Mouse (Mus musculus): ENCODE measurements at regions not wholly inside any gene's neighbourhood (a gene's known extent, or its start where the extent isn't known, plus 50 kb on each side); places are given as distances from the start of the nearest gene placed in this dataset.
A peak's percentile ranks its signal among the peaks of the same experiment; 100 is the strongest.

- no peak overlapping the region for H3K9ac ChIP-seq (replicated peaks; ENCODE audit: low read length, poor library complexity, severe bottlenecking)
- no peak overlapping the region for H3K27ac ChIP-seq (ENCODE audit: low read depth, low read length)
- H3K4me1 ChIP-seq (ENCODE audit: insufficient read depth, low read length): no peaks in the 10 kb centered on the region
- no peaks in the 10 kb centered on the region for H3K27me3 ChIP-seq (ENCODE audit: insufficient read depth, low read length)
- H3K9me3 ChIP-seq (ENCODE audit: low read length): no peaks in the 10 kb centered on the region
- no peak for ATAC-seq (ENCODE audit: low FRiP score)
- H3K4me2 ChIP-seq (ENCODE audit: low read depth, low read length, poor library complexity, severe bottlenecking): no peak overlapping the region
- 84% methylated on average over 2 of the region's 2 CpGs for WGBS
- H3K36me3 ChIP-seq (ENCODE audit: insufficient read depth, low read length): no peaks in the 10 kb centered on the region
- no peak for DNase-seq (ENCODE audit: low spot score)
- no peak overlapping the region for H3K4me3 ChIP-seq (ENCODE audit: low read depth, low read length)
- no peak for TF ChIP-seq CTCF (IDR thresholded peaks at IDR 0.05)
These were observed 91.5 kb upstream of the Trabd2b start for GRCm38 (mm10) chr4:114315051-114315450.

GRCm38 (mm10) chr4:114315556-114315955 is 91.0 kb upstream of the Trabd2b start:
- no peak for TF ChIP-seq CTCF (IDR thresholded peaks at IDR 0.05)
- H3K27me3 ChIP-seq (ENCODE audit: insufficient read depth, low read length): no peaks in the 10 kb centered on the region
- no peaks in the 10 kb centered on the region for H3K9me3 ChIP-seq (ENCODE audit: low read length)
- no peaks in the 10 kb centered on the region for H3K36me3 ChIP-seq (ENCODE audit: insufficient read depth, low read length)
- ATAC-seq (ENCODE audit: low FRiP score) (no peak), DNase-seq (ENCODE audit: low spot score) (peak; percentile 3)
- H3K27ac ChIP-seq (ENCODE audit: low read depth, low read length): no peak overlapping the region
- H3K9ac ChIP-seq (replicated peaks; ENCODE audit: low read length, poor library complexity, severe bottlenecking): no peak overlapping the region
- no peak overlapping the region for H3K4me3 ChIP-seq (ENCODE audit: low read depth, low read length)
- 81% methylated on average over 2 of the region's 2 CpGs for WGBS
- H3K4me2 ChIP-seq (ENCODE audit: low read depth, low read length, poor library complexity, severe bottlenecking): no peak overlapping the region
- H3K4me1 ChIP-seq (ENCODE audit: insufficient read depth, low read length): no peaks in the 10 kb centered on the region

DNA sequence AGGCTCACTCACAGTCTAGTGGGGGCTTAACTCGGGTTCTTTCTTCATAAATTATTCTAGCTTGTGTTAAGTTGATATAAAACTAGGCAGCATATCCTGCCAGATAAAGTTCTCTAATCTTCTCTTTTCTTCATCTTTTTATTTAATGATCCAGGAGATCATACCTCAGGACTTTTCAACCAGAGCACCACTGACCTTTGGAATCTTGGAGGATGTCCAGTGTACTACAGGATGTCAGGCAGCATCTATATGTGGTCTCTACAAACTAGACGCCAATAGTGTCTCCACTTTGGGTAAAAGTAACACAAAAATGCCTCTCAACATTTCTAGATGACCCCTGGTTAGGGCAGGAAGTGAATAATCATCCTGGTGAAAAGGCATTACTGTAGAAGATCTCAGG is 89.4 kb upstream of the Trabd2b start:
- H3K36me3 ChIP-seq (ENCODE audit: insufficient read depth, low read length): no peaks in the 10 kb centered on the region
- H3K4me1 ChIP-seq (ENCODE audit: insufficient read depth, low read length): no peaks in the 10 kb centered on the region
- no peak overlapping the region for H3K9ac ChIP-seq (replicated peaks; ENCODE audit: low read length, poor library complexity, severe bottlenecking)
- no peak for TF ChIP-seq CTCF (IDR thresholded peaks at IDR 0.05)
- DNase-seq (ENCODE audit: low spot score) (no peak), ATAC-seq (ENCODE audit: low FRiP score) (no peak)
- no peak overlapping the region for H3K4me3 ChIP-seq (ENCODE audit: low read depth, low read length)
- H3K27ac ChIP-seq (ENCODE audit: low read depth, low read length): no peak overlapping the region
- no peaks in the 10 kb centered on the region for H3K27me3 ChIP-seq (ENCODE audit: insufficient read depth, low read length)
- H3K9me3 ChIP-seq (ENCODE audit: low read length): no peaks in the 10 kb centered on the region
- no peak overlapping the region for H3K4me2 ChIP-seq (ENCODE audit: low read depth, low read length, poor library complexity, severe bottlenecking)
- 78% methylated on average over 2 of the region's 2 CpGs for WGBS

- H3K36me3 ChIP-seq (ENCODE audit: insufficient read depth, low read length): no peaks in the 10 kb centered on the region
- 54% methylated on average over 1 of the region's 1 CpGs for WGBS
- no peak overlapping the region for H3K27ac ChIP-seq (ENCODE audit: low read depth, low read length)
These were observed 86.4 kb upstream of the Trabd2b start for GRCm38 (mm10) chr4:114320076-114320475.

GRCm38 (mm10) chr4:114321516-114322339 is 84.8 kb upstream of the Trabd2b start:
- no peaks in the 10 kb centered on the region for H3K4me1 ChIP-seq (ENCODE audit: insufficient read depth, low read length)
- no peak overlapping the region for H3K4me3 ChIP-seq (ENCODE audit: low read depth, low read length)
- H3K27ac ChIP-seq (ENCODE audit: low read depth, low read length): no peak overlapping the region
- 64% methylated on average over 3 of the region's 3 CpGs for WGBS
- DNase-seq (ENCODE audit: low spot score): no peak
- H3K36me3 ChIP-seq (ENCODE audit: insufficient read depth, low read length): no peaks in the 10 kb centered on the region
- no peak overlapping the region for H3K4me2 ChIP-seq (ENCODE audit: low read depth, low read length, poor library complexity, severe bottlenecking)
- ATAC-seq (ENCODE audit: low FRiP score): no peak
- no peak overlapping the region for H3K9ac ChIP-seq (replicated peaks; ENCODE audit: low read length, poor library complexity, severe bottlenecking)
- H3K27me3 ChIP-seq (ENCODE audit: insufficient read depth, low read length): no peaks in the 10 kb centered on the region
- no peaks in the 10 kb centered on the region for H3K9me3 ChIP-seq (ENCODE audit: low read length)
- no peak for TF ChIP-seq CTCF (IDR thresholded peaks at IDR 0.05)

More at GRCm38 (mm10) chr4:114320076-114320475, 86.4 kb upstream of the Trabd2b start:
- Histone ChIP-seq H3K4me3 (ENCODE audit: low read depth, low read length) (no peak overlapping the region), H3K4me2 (ENCODE audit: low read depth, low read length, poor library complexity, severe bottlenecking) (no peak overlapping the region), H3K4me1 (ENCODE audit: insufficient read depth, low read length) (no peaks in the 10 kb centered on the region), H3K9ac (replicated peaks; ENCODE audit: low read length, poor library complexity, severe bottlenecking) (no peak overlapping the region), H3K9me3 (ENCODE audit: low read length) (no peaks in the 10 kb centered on the region), H3K27me3 (ENCODE audit: insufficient read depth, low read length) (no peaks in the 10 kb centered on the region)
- ATAC-seq (ENCODE audit: low FRiP score): no peak
- DNase-seq (ENCODE audit: low spot score): no peak
- no peak for TF ChIP-seq CTCF (IDR thresholded peaks at IDR 0.05)

DNA sequence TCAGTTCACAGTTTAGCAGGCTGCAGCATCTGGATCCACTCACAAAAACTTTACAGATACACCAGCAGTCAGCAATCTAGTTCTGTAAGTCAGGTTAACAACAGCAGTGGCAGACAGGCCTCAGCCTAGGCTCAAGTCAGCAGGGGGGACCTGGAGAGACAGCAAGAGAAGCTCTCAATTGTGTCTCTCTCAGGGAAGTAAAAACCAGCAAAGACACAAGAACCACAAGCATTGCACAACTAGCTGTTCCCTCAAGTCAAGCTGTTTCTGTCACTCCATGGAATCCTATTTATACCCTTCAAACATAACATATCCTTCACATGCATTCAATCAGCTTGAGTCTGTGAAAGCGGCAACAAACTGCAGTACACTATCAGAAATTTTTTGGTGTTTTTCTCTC is 76.5 kb upstream of the Trabd2b start:
- Histone ChIP-seq H3K4me1 (ENCODE audit: insufficient read depth, low read length) (no peaks in the 10 kb centered on the region), H3K4me2 (ENCODE audit: low read depth, low read length, poor library complexity, severe bottlenecking) (no peak overlapping the region), H3K9ac (replicated peaks; ENCODE audit: low read length, poor library complexity, severe bottlenecking) (no peak overlapping the region), H3K9me3 (ENCODE audit: low read length) (no peaks in the 10 kb centered on the region), H3K27me3 (ENCODE audit: insufficient read depth, low read length) (no peaks in the 10 kb centered on the region), H3K4me3 (ENCODE audit: low read depth, low read length) (no peak overlapping the region), H3K36me3 (ENCODE audit: insufficient read depth, low read length) (no peaks in the 10 kb centered on the region), H3K27ac (ENCODE audit: low read depth, low read length) (no peak overlapping the region)
- DNase-seq (ENCODE audit: low spot score): no peak
- WGBS: 89% methylated on average over 1 of the region's 1 CpGs
- no peak for TF ChIP-seq CTCF (IDR thresholded peaks at IDR 0.05)
- no peak for ATAC-seq (ENCODE audit: low FRiP score)
